Mouse (Mus musculus) E14TG2a.4 (cell line): ENCODE data around the gene Ralgapa1.

Experiments used
- H3K27me3 ChIP-seq: 2 replicates; pipeline ENCODE4 v1.6.1; 2014; ENCODE audit warnings: low read length, control low read depth; ENCODE audit not compliant: insufficient read depth
- H3K36me3 ChIP-seq: 2 replicates; pipeline ENCODE4 v1.6.1; 2014; ENCODE audit warnings: low read length, control low read depth; ENCODE audit not compliant: insufficient read depth
- H3K4me1 ChIP-seq: replicated peaks from 2 replicates; pipeline ENCODE4 v1.6.1; 2014; ENCODE audit warnings: low read depth, low read length, control low read depth
- H3K4me3 ChIP-seq: replicated peaks from 2 replicates; pipeline ENCODE4 v1.5.1; 2014; ENCODE audit warnings: mild to moderate bottlenecking, low read length
- H3K9me3 ChIP-seq: 2 replicates; pipeline ENCODE4 v1.6.1; 2014; ENCODE audit warnings: low read length, control low read depth
- CTCF ChIP-seq: conservative IDR thresholded peaks from 2 replicates; pipeline ENCODE4 v1.5.1; 2014; ENCODE audit warnings: low read length
- NANOG ChIP-seq: IDR thresholded peaks from 2 replicates; pipeline ENCODE4 v1.6.1; 2014; ENCODE audit warnings: borderline replicate concordance, low read length, mixed read lengths
- POU5F1 ChIP-seq: IDR thresholded peaks from 2 replicates; pipeline ENCODE4 v1.6.1; 2014; ENCODE audit warnings: low read length, borderline replicate concordance

Gene Ralgapa1

GRCm38 (mm10) chr12:55820661-55821314 is at the start of gene Ralgapa1:
Gene Ralgapa1 (minus strand): TSS chr12:55821167.
- Histone ChIP-seq H3K4me1 (peaks cover 8% of the 10 kb centered on the region), H3K27me3 (no peaks in the 10 kb centered on the region), H3K36me3 (no peaks in the 10 kb centered on the region), H3K9me3 (no peaks in the 10 kb centered on the region), H3K4me3 (peak within 1 kb of the TSS; percentile 92)
- no peak for TF ChIP-seq NANOG
- no peak for TF ChIP-seq POU5F1
- TF ChIP-seq CTCF = no peak

GRCm38 (mm10) chr12:55869622-55870322 is 48.8 kb upstream of the Ralgapa1 start:
- Histone ChIP-seq H3K9me3 (peaks cover 4% of the 10 kb centered on the region; the same call in 1 of the 2 replicates), H3K27me3 (no peaks in the 10 kb centered on the region), H3K4me3 (no peak overlapping the region), H3K4me1 (no peaks in the 10 kb centered on the region), H3K36me3 (peaks cover 40% of the 10 kb centered on the region)
- TF ChIP-seq POU5F1 (no peak), CTCF (no peak), NANOG (no peak)

GRCm38 (mm10) chr12:55867738-55868137 is 46.8 kb upstream of the Ralgapa1 start:
- H3K9me3 ChIP-seq = no peaks in the 10 kb centered on the region
- H3K27me3 ChIP-seq = no peaks in the 10 kb centered on the region
- no peak overlapping the region for H3K4me3 ChIP-seq
- no peak for TF ChIP-seq POU5F1
- TF ChIP-seq NANOG = no peak
- no peak for TF ChIP-seq CTCF
- no peaks in the 10 kb centered on the region for H3K4me1 ChIP-seq
- H3K36me3 ChIP-seq = peaks cover 46% of the 10 kb centered on the region

- H3K4me3 ChIP-seq = peak overlapping the region; percentile 67
- peaks cover 31% of the 10 kb centered on the region for H3K36me3 ChIP-seq
- H3K4me1 ChIP-seq = peaks cover 16% of the 10 kb centered on the region
- H3K9me3 ChIP-seq = peaks cover 7% of the 10 kb centered on the region
- TF ChIP-seq POU5F1 (no peak), CTCF (no peak), NANOG (no peak)
- no peaks in the 10 kb centered on the region for H3K27me3 ChIP-seq
These were observed 39.7 kb upstream of the Ralgapa1 start for GRCm38 (mm10) chr12:55860631-55861030.

GRCm38 (mm10) chr12:55859409-55860349 is 38.7 kb upstream of the Ralgapa1 start:
- H3K36me3 ChIP-seq = peaks cover 28% of the 10 kb centered on the region
- H3K4me1 ChIP-seq = peaks cover 16% of the 10 kb centered on the region
- no peaks in the 10 kb centered on the region for H3K27me3 ChIP-seq
- TF ChIP-seq NANOG = no peak
- TF ChIP-seq POU5F1 = no peak
- TF ChIP-seq CTCF = no peak
- H3K9me3 ChIP-seq = peaks cover 7% of the 10 kb centered on the region
- H3K4me3 ChIP-seq = no peak overlapping the region

- TF ChIP-seq NANOG = no peak
- TF ChIP-seq POU5F1 = no peak
- no peak for TF ChIP-seq CTCF
- Histone ChIP-seq H3K4me1 (no peaks in the 10 kb centered on the region), H3K4me3 (no peak overlapping the region), H3K27me3 (no peaks in the 10 kb centered on the region), H3K36me3 (peaks cover 24% of the 10 kb centered on the region), H3K9me3 (peaks cover 5% of the 10 kb centered on the region; the same call in 1 of the 2 replicates)
These were observed 29.7 kb upstream of the Ralgapa1 start for GRCm38 (mm10) chr12:55850650-55851049.

GRCm38 (mm10) chr12:55847851-55848250 is 26.9 kb upstream of the Ralgapa1 start:
- H3K4me3 ChIP-seq = no peak overlapping the region
- peaks cover 5% of the 10 kb centered on the region; the same call in 1 of the 2 replicates for H3K9me3 ChIP-seq
- no peaks in the 10 kb centered on the region for H3K27me3 ChIP-seq
- no peak for TF ChIP-seq CTCF
- TF ChIP-seq POU5F1 = no peak
- no peak for TF ChIP-seq NANOG
- peaks cover 33% of the 10 kb centered on the region for H3K36me3 ChIP-seq
- no peaks in the 10 kb centered on the region for H3K4me1 ChIP-seq

- TF ChIP-seq CTCF (peak; percentile 63), NANOG (no peak), POU5F1 (no peak)
These were observed 25.8 kb upstream of the Ralgapa1 start for GRCm38 (mm10) chr12:55846741-55847140.

More at GRCm38 (mm10) chr12:55846741-55847140, 25.8 kb upstream of the Ralgapa1 start:
- Histone ChIP-seq H3K9me3 (peaks cover 5% of the 10 kb centered on the region; the same call in 1 of the 2 replicates), H3K36me3 (peaks cover 43% of the 10 kb centered on the region), H3K4me3 (no peak overlapping the region), H3K27me3 (no peaks in the 10 kb centered on the region), H3K4me1 (no peaks in the 10 kb centered on the region)
